Mouse (Mus musculus): ENCODE data around the gene Gm49380. TPM values are rescaled to one million over a fixed set of nuclear protein-coding genes. Genes with fewer than 3 reads are reported as not detected.
A peak's percentile ranks its signal among the peaks of the same experiment; 100 is the strongest.

The Gm49380 gene
- polyA plus RNA-seq, 1 experiment from 2014 or later: not detected

GRCm38 (mm10) chr9:44084659-44085229, 28.6 kb downstream of the Gm49380 start:
- no peak; the same call in 1 of the 2 replicates for TF ChIP-seq CTCF (IDR thresholded peaks at IDR 0.05; ENCODE audit: low read depth)
- H3K27me3 ChIP-seq (replicated peaks; ENCODE audit: control insufficient read depth, insufficient read depth, low read length): no peaks in the 10 kb centered on the region
- H3K4me1 ChIP-seq (replicated peaks; ENCODE audit: control insufficient read depth, insufficient read depth, low read length): peaks cover 11% of the 10 kb centered on the region; the same call in 1 of the 2 replicates
- peak overlapping the region; percentile 65 for H3K9ac ChIP-seq (ENCODE audit: low read depth, low read length)
- peak overlapping the region; percentile 47 for H3K4me3 ChIP-seq (ENCODE audit: low read depth, low read length)
- H3K27ac ChIP-seq (ENCODE audit: low read depth, low read length): peak overlapping the region; percentile 46; the same call in 1 of the 2 replicates
- H3K4me2 ChIP-seq (replicated peaks; ENCODE audit: low read depth): peak overlapping the region; percentile 99
- 1% methylated on average over 54 of the region's 62 CpGs for WGBS
- no peaks in the 10 kb centered on the region for H3K36me3 ChIP-seq (ENCODE audit: control insufficient read depth, insufficient read depth)
- ATAC-seq: peak; percentile 70
- no peaks in the 10 kb centered on the region for H3K9me3 ChIP-seq (ENCODE audit: control insufficient read depth)

DNA sequence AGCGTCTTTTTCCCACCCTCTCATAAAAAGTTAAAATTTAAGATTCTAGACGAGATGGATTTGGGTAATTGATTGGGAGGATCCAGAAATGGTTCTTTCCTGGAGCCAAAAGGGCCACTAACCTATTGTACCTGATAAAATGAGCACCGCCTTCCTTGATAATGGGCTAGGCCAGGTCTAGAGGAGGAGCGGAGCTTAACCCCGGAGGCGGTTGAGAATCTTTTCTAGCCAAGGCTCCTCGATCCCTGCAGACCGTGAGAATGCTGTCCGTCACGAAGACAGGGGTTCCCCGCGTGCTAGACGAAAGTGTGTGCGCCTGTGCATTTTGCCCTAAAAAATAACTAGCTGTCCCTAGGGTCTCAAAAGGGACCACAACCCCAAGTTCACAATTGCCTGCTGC, 29.1 kb downstream of the Gm49380 start:
- Histone ChIP-seq H3K4me3 (ENCODE audit: low read depth, low read length) (peak overlapping the region; percentile 47), H3K27me3 (replicated peaks; ENCODE audit: control insufficient read depth, insufficient read depth, low read length) (no peaks in the 10 kb centered on the region), H3K27ac (ENCODE audit: low read depth, low read length) (peak overlapping the region; percentile 46), H3K36me3 (ENCODE audit: control insufficient read depth, insufficient read depth) (no peaks in the 10 kb centered on the region), H3K9me3 (ENCODE audit: control insufficient read depth) (no peaks in the 10 kb centered on the region), H3K9ac (ENCODE audit: low read depth, low read length) (0 out of 2 replicates have a peak overlapping the region, but pooled peaks have one; percentile 65), H3K4me1 (replicated peaks; ENCODE audit: control insufficient read depth, insufficient read depth, low read length) (peaks cover 11% of the 10 kb centered on the region; the same call in 1 of the 2 replicates), H3K4me2 (replicated peaks; ENCODE audit: low read depth) (peak overlapping the region; percentile 99)
- peak; percentile 48 for ATAC-seq
- WGBS: under 1% methylated on average over 14 of the region's 14 CpGs
- TF ChIP-seq CTCF (IDR thresholded peaks at IDR 0.05; ENCODE audit: low read depth): no peak; the same call in 1 of the 2 replicates

DNA sequence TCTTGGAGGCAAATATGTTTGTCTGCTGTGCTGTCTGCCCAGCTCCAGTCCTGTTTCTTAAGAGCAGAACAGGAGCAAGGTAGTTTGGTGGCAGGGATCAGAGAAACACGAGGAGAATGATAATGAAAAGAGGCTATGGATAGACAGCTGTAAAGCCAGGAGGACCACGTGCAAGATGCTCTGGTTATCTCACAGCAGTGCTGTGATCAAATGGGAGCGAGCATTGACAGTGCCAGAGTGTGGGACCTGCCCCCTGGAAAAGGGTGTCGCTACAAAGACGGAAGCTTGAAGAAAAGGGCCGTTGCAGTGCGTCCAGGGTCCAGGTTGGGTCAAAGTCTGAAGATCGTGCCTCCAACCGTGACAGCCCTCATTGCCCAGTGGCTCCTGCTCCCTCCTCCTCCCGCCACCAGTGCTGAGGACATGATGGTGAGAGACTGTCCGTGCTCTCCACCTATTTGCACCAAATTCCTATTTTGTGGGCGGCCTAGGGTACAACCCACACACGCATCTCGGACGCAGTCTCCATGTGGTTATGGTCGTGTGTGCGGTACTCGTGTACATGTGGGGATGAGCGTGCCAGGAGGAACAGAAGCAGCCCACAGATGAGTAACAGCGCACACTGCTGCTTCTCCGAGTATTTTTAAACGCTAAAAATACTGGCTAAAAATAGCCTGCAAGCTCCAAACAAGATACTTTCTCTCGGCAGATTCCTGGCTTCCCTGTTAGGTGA, 29.7 kb downstream of the Gm49380 start:
- peak overlapping the region; percentile 99 for H3K4me2 ChIP-seq (replicated peaks; ENCODE audit: low read depth)
- peak; percentile 46 for ATAC-seq

DNA sequence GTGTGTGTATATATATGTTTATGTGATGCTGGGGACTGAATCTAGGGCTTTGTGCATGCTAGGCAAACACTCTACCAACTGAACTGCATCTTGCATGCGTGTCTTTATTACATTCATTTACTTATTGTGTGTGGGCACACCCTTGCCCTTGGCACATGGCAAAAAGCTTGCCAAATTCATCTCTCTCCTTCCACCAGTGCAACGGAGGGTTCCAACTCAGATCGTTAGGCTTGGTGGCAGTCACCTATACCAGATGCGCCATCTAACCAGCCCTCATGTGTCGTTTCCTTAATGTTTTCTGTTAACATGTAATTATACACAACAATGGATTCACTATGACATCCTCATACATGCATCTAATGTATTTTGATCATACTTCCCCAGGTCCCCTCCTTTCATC, 31.0 kb downstream of the Gm49380 start:
- no peaks in the 10 kb centered on the region for H3K9me3 ChIP-seq (ENCODE audit: control insufficient read depth)
- ATAC-seq: no peak
- no peaks in the 10 kb centered on the region for H3K36me3 ChIP-seq (ENCODE audit: control insufficient read depth, insufficient read depth)
- 93% methylated on average over 5 of the region's 5 CpGs for WGBS
- H3K4me3 ChIP-seq (ENCODE audit: low read depth, low read length): no peak overlapping the region
- no peak overlapping the region for H3K9ac ChIP-seq (ENCODE audit: low read depth, low read length)
- no peak overlapping the region for H3K27ac ChIP-seq (ENCODE audit: low read depth, low read length)
- no peaks in the 10 kb centered on the region for H3K27me3 ChIP-seq (replicated peaks; ENCODE audit: control insufficient read depth, insufficient read depth, low read length)
- H3K4me2 ChIP-seq (replicated peaks; ENCODE audit: low read depth): no peak overlapping the region
- TF ChIP-seq CTCF (IDR thresholded peaks at IDR 0.05; ENCODE audit: low read depth): no peak
- peaks cover 5% of the 10 kb centered on the region; the same call in 1 of the 2 replicates for H3K4me1 ChIP-seq (replicated peaks; ENCODE audit: control insufficient read depth, insufficient read depth, low read length)

More for the DNA sequence above, 29.7 kb downstream of the Gm49380 start:
- Histone ChIP-seq H3K27ac (ENCODE audit: low read depth, low read length) (peak overlapping the region; percentile 46), H3K36me3 (ENCODE audit: control insufficient read depth, insufficient read depth) (no peaks in the 10 kb centered on the region), H3K4me3 (ENCODE audit: low read depth, low read length) (peak overlapping the region; percentile 47), H3K4me1 (replicated peaks; ENCODE audit: control insufficient read depth, insufficient read depth, low read length) (peaks cover 13% of the 10 kb centered on the region; the same call in 1 of the 2 replicates), H3K9ac (ENCODE audit: low read depth, low read length) (no peak overlapping the region), H3K27me3 (replicated peaks; ENCODE audit: control insufficient read depth, insufficient read depth, low read length) (no peaks in the 10 kb centered on the region), H3K9me3 (ENCODE audit: control insufficient read depth) (no peaks in the 10 kb centered on the region)
- no peak for TF ChIP-seq CTCF (IDR thresholded peaks at IDR 0.05; ENCODE audit: low read depth)
- 7% methylated on average over 23 of the region's 23 CpGs for WGBS

DNA sequence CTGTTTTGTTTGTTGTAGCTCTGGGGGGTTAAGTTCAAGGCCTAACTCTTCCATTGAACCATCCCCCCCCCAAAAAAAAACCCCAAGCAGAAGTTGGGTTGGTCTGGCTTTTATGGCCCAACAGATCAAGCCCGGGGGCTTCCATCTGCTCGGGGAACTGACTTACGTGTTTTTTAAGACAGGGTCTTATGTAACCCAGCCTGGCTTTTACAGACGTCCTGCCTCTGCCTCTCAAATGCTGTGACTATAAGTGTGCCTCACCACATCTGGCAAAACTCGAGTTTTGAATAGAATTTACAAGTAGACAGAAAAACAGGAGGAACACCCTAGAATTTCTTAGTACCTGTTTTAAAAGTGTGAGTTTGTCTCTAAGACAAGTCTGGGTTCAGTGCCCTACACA, 31.7 kb downstream of the Gm49380 start:
- no peak overlapping the region for H3K9ac ChIP-seq (ENCODE audit: low read depth, low read length)
- peaks cover 4% of the 10 kb centered on the region; the same call in 1 of the 2 replicates for H3K4me1 ChIP-seq (replicated peaks; ENCODE audit: control insufficient read depth, insufficient read depth, low read length)
- no peak overlapping the region for H3K4me3 ChIP-seq (ENCODE audit: low read depth, low read length)
- H3K27ac ChIP-seq (ENCODE audit: low read depth, low read length): no peak overlapping the region
- H3K27me3 ChIP-seq (replicated peaks; ENCODE audit: control insufficient read depth, insufficient read depth, low read length): no peaks in the 10 kb centered on the region
- H3K36me3 ChIP-seq (ENCODE audit: control insufficient read depth, insufficient read depth): no peaks in the 10 kb centered on the region
- H3K9me3 ChIP-seq (ENCODE audit: control insufficient read depth): no peaks in the 10 kb centered on the region
- 79% methylated on average over 5 of the region's 5 CpGs for WGBS
- no peak overlapping the region for H3K4me2 ChIP-seq (replicated peaks; ENCODE audit: low read depth)
- no peak for ATAC-seq
- no peak for TF ChIP-seq CTCF (IDR thresholded peaks at IDR 0.05; ENCODE audit: low read depth)

DNA sequence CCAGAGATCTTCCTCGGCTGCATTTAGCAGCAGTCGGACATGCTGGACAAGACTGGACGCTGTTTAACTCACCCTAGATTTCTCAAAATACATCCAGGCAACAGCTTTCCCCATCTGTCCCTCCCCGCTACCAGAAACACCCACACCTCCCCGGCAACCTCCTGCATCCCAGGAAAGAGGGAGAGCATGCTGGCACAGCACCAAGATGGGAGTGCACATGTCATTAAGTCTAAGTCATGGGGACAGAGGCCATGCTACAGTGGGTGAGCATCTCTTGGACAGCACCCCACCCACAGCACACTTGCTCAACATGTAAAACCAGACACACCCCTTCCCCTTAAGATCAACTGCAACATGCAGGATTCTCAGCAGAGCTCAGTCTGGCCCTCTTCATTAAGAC, 32.3 kb downstream of the Gm49380 start:
- ATAC-seq: no peak
- Histone ChIP-seq H3K4me1 (replicated peaks; ENCODE audit: control insufficient read depth, insufficient read depth, low read length) (peaks cover 2% of the 10 kb centered on the region; the same call in 1 of the 2 replicates), H3K27me3 (replicated peaks; ENCODE audit: control insufficient read depth, insufficient read depth, low read length) (no peaks in the 10 kb centered on the region), H3K4me3 (ENCODE audit: low read depth, low read length) (no peak overlapping the region), H3K27ac (ENCODE audit: low read depth, low read length) (no peak overlapping the region), H3K4me2 (replicated peaks; ENCODE audit: low read depth) (no peak overlapping the region), H3K36me3 (ENCODE audit: control insufficient read depth, insufficient read depth) (no peaks in the 10 kb centered on the region), H3K9ac (ENCODE audit: low read depth, low read length) (no peak overlapping the region), H3K9me3 (ENCODE audit: control insufficient read depth) (no peaks in the 10 kb centered on the region)
- WGBS: 64% methylated on average over 5 of the region's 5 CpGs
- TF ChIP-seq CTCF (IDR thresholded peaks at IDR 0.05; ENCODE audit: low read depth): no peak

All from intestine, postnatal 0 days (tissue).